Mouse (Mus musculus) embryo, embryonic 10 days (tissue): ENCODE measurements around the gene Wfdc6b.
"Not testable (repeated sequence)": the region's sequence is repeated elsewhere in the genome, so short reads cannot be mapped to it uniquely, and the experiment has no call there.

Experiments
- DNase-seq: peaks from one replicate; pipeline ENCODE4 v3.0.0-alpha.2; 2015; ENCODE audit warnings: low spot score

The Wfdc6b gene

GRCm38 (mm10) chr2:164613471-164613870 lies at the start of gene Wfdc6b, which contains the start of gene Wfdc8:
Gene Wfdc6b, plus strand, starts transcription at chr2:164613522.
Gene Wfdc8, minus strand, starts transcription at chr2:164613626.
- DNase-seq = not testable (repeated sequence)

DNA sequence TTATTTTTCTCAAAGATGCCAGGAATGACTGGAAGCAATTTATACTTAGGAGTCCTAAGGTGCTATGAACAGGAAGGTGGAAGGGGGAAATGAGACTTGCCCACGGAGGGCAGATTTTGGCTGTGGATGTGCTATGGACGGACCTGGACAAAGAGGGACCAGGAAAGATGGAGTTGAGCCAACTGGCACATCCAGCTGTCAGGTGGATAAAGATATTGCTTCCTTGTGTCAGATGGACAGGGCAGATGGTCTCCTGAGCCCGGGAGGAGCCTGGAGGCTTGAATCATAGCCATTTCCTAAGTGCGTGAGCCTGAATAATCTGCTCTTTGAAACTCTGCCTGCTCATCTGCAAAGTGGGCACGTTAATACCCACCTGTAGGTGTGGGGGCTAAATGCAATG lies 49.0 kb upstream of the Wfdc6b start:
- no peak for DNase-seq

DNA sequence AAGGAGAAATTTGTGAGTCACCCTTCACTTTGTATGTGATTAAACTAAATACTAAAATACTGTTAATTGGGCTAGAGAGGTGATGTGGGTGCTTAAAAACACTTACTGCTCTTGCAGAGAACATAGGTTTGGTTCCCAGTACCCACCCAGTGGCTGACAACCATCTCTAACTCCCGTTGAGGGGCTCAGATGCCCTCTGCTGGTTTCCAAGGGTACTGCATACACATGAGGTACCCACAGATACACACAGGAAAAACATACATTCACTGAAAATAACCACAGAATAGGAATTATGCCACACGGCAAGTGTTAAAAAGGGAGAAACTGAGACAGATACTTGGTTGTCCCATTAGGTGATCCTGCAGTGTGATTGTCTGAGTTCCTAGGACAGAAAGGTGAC lies 46.3 kb upstream of the Wfdc6b start:
- no peak for DNase-seq

GRCm38 (mm10) chr2:164567460-164567859 lies 45.9 kb upstream of the Wfdc6b start:
- DNase-seq = no peak

- DNase-seq = not testable (repeated sequence)
Observed at GRCm38 (mm10) chr2:164573359-164573758, 40.0 kb upstream of the Wfdc6b start, which contains the start of gene Spint3. Gene Spint3, minus strand, starts transcription at chr2:164573459.

DNA sequence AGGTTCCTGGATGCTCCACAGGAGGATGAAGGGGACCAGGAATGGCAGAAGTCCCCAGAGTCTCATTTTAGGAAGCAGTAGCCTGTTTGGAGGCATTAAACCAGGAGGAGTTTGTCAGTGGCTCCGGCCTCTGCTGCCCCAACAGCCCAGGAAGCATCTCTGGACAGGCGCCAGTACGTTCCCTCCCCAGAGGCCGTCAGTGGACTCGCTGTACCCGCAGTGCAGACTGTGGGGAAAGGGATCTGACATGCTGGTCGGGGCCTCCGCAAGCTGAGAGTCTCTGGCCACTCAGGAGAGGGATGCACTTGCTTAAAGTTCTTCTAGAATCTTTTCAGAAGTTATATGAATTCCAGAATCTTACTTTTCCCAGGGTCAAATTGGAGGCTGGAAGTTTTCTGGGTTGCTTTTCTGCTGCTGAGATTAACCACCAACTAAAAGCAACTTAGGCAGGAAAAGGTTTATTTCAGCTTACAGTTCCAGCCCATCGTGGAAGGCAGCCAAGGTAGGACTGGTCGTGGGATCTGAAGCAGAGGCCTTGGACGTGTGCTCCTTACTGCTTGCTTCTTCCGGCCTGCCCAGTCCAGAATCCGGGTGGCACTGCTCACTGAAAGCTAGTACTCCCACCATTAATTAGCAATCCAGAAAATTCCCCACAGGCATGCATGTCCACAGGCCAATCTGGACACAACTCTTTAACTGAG lies 28.1 kb upstream of the Wfdc6b start, which contains the start of gene Wfdc6a:
Gene Wfdc6a, minus strand, starts transcription at position 423 of the 701 bp plus-strand sequence.
- DNase-seq = not testable (repeated sequence)

DNA sequence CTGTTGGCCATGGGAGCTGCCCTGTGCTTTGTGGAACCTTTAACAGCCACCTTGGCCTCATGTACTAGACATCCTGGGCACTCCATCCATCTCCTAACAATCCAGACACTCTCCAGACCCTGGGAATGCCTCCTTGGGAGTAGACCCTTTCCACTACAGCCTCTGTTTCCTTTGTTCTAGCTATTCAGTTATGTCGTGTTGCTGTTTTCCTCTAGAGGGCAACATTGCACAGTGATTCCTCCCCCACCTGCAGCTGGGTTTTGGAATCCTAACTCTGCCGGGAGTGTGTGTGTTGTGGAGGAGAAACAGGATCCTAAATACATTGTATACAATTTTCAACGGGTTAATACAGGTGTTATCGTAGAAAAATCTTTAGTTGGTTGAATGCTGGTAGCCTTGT lies 21.3 kb upstream of the Wfdc6b start:
- peak; percentile 81 for DNase-seq

DNA sequence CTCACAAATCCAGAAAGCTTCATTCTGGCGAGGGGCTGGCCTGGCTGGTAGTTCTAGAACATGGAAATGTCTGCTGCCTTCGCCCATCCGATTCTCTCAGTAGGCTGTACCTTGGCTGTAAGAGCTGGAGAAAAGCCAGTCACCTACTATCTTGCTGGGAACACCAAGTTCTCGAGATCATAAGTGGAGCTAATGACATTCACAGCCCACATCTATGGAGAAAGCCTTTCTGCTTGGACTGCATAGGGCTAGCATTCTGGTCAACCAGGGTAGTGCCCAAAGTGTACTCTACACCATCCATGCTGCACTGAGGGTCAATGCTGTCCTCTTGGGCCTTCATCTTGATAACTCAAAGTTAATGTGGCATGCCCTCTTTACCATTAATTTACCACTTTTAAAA lies 19.8 kb upstream of the Wfdc6b start, which contains the start of gene Eppin:
Gene Eppin, minus strand, starts transcription at position 101 of the 400 bp plus-strand sequence.
- DNase-seq = no peak

GRCm38 (mm10) chr2:164600179-164600578 lies 13.1 kb upstream of the Wfdc6b start:
- no peak for DNase-seq

DNA sequence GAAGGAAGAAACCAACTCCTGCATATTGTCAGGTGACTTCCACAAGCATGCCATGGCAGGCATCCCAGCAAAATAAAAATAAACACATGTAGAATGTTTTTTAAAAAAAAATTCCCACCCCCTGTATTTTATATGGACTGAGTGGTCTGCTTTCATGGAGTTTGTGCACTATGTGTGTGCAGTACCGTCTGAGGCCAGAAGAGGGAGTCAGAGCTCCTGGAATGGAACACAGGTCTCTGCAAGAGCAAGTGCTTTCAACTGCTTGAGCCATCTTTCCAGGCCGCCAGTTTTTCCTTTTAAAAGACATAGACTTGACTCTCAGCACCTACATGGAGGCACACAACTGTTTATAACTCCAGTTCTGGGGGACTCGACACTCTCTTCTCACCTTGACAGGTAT lies 9.8 kb upstream of the Wfdc6b start:
- no peak for DNase-seq

GRCm38 (mm10) chr2:164604411-164604810 lies 8.9 kb upstream of the Wfdc6b start:
- no peak for DNase-seq

GRCm38 (mm10) chr2:164608781-164609180 lies 4.5 kb upstream of the Wfdc6b start:
- DNase-seq = no peak

DNA sequence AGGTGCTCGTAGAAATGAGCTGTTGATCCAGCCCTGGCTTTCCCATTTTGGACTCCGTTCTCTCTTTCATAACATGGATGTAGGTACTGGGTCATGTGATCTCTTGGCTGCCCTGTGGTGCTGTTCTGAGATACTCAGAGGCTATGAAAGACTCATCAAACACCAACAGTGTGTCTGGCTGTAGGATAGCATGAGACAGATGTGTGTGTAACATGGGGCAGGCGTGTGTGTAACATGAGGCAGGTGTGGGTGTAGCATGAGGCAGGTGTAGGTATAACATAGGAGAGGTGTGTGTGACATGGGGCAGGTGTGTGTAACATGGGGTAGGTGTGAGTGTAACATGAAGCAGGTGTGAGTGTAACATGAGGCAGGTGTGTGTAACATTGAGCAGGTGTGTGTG lies 2.1 kb downstream of the Wfdc6b start:
- DNase-seq = no peak

GRCm38 (mm10) chr2:164619050-164619449 lies 5.7 kb downstream of the Wfdc6b start:
- no peak for DNase-seq

GRCm38 (mm10) chr2:164621775-164622174 lies 8.5 kb downstream of the Wfdc6b start:
- DNase-seq = no peak

GRCm38 (mm10) chr2:164635266-164635665 lies 21.9 kb downstream of the Wfdc6b start:
- DNase-seq = peak; percentile 25

DNA sequence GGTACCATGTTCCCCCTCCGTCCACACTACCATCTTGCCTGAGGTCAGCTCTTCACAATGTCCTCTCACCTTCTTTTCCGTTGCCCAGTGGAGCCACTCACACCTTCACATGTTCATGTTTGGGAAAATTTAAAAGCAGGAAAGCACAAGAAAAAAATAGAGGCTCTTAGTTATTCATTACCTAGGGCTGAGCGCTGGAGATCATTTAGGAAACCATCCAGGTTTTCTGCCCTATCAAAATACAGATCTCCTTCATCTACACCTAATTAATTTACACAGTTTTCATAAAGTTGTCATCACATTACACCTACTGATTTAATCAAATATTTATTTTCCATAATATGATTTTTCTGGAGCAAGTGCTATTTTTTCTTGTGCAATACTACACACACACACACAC lies 25.4 kb downstream of the Wfdc6b start, which contains the start of gene Wfdc16:
Gene Wfdc16, minus strand, starts transcription at position 101 of the 400 bp plus-strand sequence.
- no peak for DNase-seq

DNA sequence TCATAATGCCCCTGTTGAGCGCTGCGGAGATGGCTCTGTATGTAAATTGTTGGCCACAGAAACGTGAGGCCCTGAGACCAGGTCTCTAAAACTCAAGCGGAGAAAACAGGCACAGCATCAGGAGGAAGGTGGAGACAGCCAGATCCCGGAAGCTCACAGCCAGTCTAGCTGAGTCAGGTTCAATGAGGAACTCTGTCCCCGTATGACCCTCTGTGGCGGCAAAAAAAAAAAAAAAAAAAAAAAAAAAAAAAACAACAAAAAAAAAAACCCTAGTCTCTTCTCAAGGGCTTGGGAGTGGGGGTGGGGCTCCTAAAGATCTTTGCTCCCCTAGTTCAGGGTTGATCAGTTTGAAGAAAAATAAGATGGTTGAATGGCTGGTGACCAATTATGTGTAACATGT lies 27.8 kb downstream of the Wfdc6b start:
- no peak for DNase-seq

- no peak for DNase-seq
Observed at GRCm38 (mm10) chr2:164641881-164642673, 28.8 kb downstream of the Wfdc6b start.

DNA sequence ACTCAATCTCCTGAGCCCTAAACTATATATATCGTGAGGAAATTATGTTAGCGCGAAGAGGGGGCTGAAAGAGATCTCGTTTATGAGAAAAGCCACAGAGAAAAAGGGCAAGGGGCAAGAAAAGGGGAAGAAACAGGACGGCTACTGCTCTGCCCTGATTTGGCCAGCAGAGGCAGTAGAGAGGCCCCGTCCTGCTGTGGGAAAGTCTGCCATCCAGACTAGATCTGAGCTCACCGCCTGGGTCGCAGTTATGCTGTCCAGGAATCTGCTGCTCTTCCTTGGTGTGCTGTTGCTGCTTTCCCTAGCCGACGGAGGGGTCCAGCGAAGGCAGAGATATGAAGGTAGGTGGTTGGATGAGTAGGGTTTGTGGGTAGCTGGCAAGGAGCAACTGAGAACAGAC lies 42.5 kb downstream of the Wfdc6b start, which contains the start of gene Wfdc10:
Gene Wfdc10, plus strand, starts transcription at position 189 of the 400 bp plus-strand sequence.
- DNase-seq = peak; percentile 70

- DNase-seq = no peak
Observed at GRCm38 (mm10) chr2:164656483-164656882, 43.2 kb downstream of the Wfdc6b start, which contains the start of gene Wfdc9. Gene Wfdc9, minus strand, starts transcription at chr2:164656583.

DNA sequence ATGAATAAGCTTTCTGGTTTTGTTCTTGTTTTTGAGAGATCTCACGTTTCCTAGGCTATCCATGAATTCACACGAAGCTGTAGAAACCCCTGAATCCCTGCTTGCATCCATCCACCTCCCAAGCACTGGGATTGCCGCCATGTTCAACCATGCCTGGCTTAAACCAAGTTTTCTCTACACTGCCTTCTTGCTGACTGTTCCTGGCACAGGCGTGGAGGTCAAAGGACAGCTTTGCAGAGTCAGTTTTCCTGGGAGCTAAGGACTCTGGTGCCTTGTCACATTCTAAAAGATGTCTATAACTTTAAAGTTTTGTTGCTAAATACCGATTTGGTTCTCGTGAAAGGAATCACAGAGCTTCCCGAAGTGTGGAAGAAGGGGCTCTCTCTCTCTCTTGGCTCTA lies 51.5 kb downstream of the Wfdc6b start:
- DNase-seq = no peak
